Mouse (Mus musculus) T-cell, adult 2 months (primary cell): Measurements from ENCODE around the gene Dus4l.
"Not testable (repeated sequence)": the region's sequence is repeated elsewhere in the genome, so short reads cannot be mapped to it uniquely, and the experiment has no call there.

Experiments
- DNase-seq: peaks from one replicate; pipeline ENCODE4 v3.0.0; 2022; ENCODE audit warnings: low spot score

The Dus4l gene

DNA sequence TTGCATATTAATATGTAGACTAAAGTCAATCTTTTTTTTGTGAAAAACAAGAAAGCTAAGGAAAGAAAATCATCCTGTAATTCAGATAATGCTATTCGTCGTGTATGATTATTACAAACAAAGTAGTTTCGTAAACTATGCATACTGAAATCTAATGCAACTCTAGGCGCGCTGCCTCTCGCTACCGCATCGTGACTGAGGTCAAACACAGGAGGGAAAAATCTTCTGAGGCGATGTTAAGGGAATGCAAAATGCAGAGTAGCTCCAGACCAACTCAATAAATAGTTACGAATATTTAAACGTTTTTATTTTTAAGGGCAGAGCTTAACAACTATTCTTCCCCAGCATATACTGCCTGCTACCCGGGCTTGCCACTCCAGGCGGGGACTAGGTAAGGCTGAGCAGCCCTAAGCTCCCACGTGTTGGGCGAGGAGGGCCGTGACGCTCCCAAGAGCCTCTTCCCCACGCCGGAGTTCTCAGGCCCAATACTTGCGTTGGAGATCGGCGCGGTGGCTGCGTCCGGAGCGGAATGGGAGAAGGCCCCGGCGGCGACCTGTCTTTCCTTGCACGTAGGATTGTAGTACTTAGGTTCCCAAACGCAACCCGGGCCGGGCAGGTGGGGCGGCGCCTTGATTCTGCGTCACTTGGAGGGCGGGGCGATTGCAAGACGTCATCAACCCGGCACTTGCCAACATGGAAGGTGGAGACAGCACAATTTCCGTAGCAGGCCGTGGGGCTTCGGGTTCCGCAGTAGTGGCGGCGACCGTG lies at the start of gene Dus4l, which contains the start of gene Cog5:
TSS of gene Dus4l (minus strand) at position 630 of the 768 bp plus-strand sequence.
TSS of gene Cog5 (plus strand) at position 673 of the 768 bp plus-strand sequence.
- DNase-seq = peak; percentile 96

DNA sequence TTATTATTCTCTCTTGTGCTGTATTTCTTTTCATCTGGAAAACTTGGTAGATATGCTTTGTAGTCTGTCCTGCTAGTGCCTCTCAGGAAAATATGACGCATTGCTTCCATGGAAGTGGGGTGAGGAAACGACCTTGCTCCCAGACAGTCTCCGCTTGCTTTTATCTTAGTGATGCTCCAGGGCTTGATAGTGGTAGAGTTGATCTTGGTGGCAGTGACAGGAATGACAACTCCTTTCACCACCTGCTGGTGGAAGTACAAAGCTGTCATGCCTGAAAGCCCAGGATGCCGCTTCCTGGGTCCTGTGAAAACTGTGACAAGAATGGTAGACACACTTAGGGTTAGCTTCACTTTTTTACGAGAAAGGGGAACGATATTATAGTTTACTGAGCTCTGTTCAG lies 49.3 kb upstream of the Dus4l start:
- no peak for DNase-seq

DNA sequence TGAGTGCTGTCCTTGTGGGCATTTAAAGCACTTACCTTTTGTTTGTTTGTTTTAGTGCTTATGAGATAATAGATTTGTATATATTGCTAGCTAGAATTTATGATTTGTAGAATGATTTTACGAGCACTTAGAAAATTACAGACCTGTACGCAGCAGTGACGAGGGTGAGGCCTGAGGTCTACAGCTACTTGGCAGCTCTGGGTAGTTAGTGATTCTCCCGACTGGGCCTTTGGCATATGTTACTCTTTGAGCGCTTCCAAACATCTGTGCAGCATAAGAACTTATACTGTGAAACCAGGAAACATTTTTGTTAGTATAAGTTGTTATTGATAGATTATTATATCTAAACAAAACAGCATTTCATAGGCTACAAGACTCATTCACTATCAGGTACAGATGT lies 46.8 kb upstream of the Dus4l start:
- no peak for DNase-seq

- no peak for DNase-seq
Measured at GRCm38 (mm10) chr12:31700623-31701347, 46.2 kb upstream of the Dus4l start.

DNA sequence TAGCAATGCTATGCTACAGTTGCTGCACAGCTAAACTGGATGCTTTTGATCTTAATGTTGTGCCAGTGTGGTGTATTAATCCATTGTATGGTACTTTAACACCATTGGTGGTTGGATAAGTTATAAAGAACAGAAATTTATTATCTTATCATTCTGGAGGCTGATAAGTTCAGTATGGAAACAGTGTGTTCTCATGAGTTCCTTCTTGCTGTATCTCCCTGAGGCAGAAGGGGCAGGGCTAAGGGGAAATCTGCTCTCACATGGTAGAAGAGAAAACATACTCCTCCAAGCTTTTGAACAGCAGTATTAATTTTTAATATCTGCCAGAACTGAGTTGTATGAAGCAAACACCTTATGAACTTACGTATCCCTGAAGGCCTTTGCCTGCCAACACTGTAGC lies 38.7 kb upstream of the Dus4l start:
- DNase-seq = no peak

DNA sequence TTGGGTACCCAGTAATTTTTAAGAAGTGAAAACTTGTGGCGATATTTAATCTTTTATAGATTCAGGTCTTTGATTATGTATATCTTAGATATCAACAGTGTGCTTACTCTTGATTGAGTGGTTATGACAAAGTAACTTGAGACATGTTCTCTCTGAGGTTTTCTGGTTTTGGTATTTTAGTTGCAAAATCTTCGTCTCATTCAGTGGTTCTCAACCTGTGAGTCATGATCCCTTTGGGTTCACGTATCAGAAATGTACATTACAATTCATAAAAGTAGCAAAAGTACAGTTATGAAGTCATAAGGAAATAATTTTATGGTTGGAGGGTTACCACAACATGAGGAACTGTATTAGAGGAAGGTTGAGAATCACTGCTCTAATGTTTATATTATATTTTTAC lies 32.1 kb upstream of the Dus4l start:
- no peak for DNase-seq

DNA sequence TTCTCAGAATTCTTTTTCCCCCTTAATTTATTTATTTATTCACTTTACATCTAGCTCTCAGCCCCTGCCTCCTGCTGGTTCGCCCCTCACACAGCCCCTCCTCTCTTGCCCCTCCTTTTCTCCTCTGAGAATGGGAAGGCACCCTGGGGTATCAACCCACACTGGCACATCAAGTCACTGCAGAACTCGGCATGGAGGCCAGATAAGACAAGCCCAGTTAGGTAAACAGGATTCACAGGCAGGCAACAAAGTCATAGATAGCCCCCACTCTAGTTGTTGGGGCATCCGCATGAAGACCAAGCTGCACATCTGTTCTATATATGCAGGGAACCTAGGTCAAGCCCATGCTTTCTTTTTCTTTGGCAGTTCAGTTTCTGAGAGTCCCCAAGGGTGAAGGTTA lies 12.6 kb upstream of the Dus4l start:
- DNase-seq = no peak

DNA sequence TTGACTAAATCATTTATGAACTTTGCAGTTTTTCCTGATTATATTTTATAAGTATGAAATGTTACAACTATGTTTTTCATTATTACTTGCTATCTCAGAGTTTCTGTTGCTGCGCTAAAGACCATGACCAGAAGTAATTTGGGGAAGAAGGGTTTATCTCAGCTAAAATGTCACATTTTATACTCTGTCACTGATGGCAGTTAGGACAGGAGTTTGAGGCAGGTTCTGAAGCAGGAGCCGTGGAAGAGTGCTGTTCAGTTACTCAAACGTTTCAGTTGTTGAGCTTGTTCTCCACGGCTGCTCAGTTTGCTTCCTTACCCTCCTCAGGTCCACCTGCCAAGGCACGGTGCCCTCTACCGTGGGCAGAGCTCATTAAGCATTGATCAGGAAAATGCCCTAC lies 11.4 kb upstream of the Dus4l start:
- no peak for DNase-seq

- no peak for DNase-seq
Measured at GRCm38 (mm10) chr12:31656841-31657240, 2.2 kb upstream of the Dus4l start.

GRCm38 (mm10) chr12:31654965-31655477 lies 395 bp upstream of the Dus4l start:
- DNase-seq = no peak

DNA sequence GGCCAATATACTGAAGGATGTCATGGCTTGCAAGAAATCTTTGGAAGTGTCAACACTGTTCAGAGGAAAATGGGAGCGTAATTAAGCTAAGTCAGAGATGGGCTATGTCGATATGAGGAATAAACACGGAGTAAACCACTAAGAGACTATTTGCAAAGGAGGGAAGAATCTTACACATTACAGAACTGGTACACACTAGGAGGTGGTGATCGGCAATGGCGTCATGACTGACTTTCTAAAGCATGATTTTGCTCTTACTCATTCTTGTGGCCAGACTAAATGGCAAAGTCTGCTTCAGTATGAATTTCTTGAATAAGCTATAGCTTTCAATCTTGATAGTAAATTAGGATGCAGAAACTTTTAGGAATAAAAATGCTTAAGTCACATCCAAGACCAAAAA lies 1.0 kb downstream of the Dus4l start:
- no peak for DNase-seq

- DNase-seq = no peak
Measured at GRCm38 (mm10) chr12:31635240-31635607, 19.4 kb downstream of the Dus4l start.

DNA sequence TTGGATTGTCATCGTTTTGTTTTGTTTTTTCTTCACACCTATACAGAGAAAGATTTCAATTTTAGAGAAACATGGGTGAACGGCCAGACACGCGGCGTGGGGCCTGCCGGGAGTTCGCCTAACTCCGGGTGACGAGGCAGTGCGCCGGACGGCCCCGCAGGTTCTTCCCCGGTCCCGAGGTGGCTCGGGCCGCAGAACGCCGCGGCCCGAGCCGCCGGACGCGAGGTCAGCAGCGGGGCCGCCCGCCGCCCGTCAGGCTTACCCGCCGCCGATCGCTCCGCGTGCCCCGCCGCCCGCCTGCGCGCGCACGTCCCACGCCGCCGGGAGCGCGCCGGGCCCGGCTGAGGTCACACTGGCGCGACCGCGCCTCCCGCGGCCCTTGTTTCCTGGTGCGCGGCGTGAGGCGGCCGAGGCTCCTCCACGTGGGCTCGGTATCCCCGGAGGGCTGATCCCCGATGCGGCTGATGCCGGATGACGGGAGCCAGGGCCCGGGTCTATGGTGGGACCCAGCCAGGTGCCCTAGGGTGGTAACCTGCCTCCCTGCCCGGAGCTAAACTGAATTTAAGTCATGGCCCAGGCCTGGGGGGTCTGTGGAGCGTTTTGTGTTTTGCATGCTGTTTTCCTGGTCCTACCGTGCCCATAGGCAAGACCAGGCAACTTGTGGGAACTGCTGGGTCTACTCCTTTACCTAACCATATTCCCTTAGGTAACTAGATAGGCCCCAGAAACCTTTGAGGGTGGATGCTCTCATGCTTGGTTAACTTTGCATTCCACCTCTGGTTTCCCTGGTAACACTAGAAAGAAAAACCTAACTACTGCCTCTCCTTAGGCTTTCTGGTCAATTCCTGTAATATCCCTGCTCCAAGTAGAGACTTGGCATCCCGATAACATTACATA lies 20.0 kb downstream of the Dus4l start, which contains the start of gene Bcap29:
TSS of gene Bcap29 (minus strand) at position 316 of the 897 bp plus-strand sequence.
- DNase-seq = peak; percentile 75

DNA sequence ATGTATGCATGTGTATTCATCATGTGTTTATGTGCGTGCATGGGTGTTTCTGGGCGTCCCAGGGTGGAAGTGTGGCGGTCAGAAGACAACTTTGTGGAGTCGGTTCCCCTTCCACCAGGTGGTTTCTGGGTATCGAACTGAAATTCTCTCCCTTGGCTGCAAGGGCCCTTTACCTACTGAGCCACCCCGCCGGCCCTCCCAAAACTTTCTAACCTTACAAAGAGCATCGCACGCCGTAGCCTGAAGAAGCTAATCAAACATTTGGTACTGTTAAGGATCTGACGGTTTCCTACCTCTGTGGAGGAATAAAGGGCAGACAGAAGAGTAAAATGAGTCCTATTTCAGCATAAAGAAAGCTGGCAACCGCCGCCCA lies 20.7 kb downstream of the Dus4l start:
- DNase-seq = no peak

- DNase-seq = not testable (repeated sequence)
Measured at GRCm38 (mm10) chr12:31628396-31628795, 26.2 kb downstream of the Dus4l start.

DNA sequence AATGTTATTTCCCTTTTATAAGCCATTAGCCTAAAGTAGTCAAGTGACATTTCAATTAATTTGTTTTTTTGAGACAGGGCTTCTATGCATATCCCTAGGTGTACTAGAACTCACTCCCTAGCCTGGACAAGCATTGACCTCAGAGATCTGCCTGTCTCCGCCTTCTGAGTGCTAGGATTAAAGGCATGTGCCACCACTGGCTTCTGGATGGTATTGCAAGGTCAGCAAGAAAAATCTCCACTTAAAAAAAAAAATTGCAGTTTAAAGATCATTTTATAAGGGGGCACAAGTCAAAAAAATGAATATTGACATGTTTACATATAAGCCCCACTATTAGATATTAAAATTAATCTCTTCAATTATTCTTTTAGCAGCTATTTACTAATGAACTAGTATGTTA lies 29.6 kb downstream of the Dus4l start:
- no peak for DNase-seq

DNA sequence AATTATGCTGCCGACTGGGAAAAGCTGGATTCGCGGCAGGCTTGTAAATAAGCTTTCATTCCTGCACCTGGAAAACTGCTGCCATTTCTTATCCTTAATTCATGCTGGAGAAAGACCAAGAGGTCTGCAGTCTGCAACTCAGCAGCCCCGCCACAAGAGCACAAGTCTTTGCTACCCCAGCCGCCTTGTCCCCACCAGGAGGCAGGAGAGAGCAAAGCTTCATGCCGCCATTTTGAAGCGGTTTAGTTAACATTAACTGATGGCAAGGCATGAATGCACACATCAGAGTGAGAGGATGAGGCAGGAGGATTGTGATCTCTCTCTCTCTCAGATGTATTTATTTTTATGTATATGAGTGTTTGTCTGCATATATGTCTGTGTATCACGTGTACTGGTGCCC lies 34.5 kb downstream of the Dus4l start:
- no peak for DNase-seq

- no peak for DNase-seq
Measured at GRCm38 (mm10) chr12:31613353-31613752, 41.3 kb downstream of the Dus4l start.

- DNase-seq = no peak
Measured at GRCm38 (mm10) chr12:31608138-31608537, 46.5 kb downstream of the Dus4l start.

GRCm38 (mm10) chr12:31604894-31605293 lies 49.7 kb downstream of the Dus4l start:
- DNase-seq = no peak

GRCm38 (mm10) chr12:31603586-31603985 lies 51.0 kb downstream of the Dus4l start:
- no peak for DNase-seq

DNA sequence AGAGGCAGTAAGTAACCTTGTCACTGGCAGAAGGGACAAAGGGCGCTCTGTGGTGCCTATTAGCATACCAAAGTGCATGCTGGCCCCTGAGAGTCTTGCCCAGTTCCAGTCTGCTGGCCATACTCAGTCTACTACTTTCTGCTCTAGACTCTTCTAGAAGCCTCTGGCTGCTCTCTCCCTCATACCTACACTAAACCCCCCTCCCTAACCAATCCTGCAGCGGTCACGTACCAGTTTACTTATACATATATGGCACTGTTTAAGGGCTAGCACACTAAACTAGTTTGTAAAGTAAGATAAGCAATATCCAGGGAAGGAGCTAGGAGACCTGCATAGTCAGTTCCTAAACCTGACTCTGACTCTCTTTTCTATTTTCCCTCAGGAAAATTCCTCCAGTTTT lies 60.3 kb downstream of the Dus4l start:
- DNase-seq = no peak
